Mouse (Mus musculus) olfactory bulb, adult 2 months (tissue): ENCODE measurements around the gene 1700013G24Rik.

ENCODE experiments used
- CTCF ChIP-seq: fragments of 200-500 bp; IDR thresholded peaks from 2 replicates; pipeline ENCODE4 v1.5.1; 2012; ENCODE audit warnings: low read depth, mild to moderate bottlenecking, low read length, moderate library complexity; ENCODE audit not compliant: insufficient read depth
- POLR2A ChIP-seq: fragments of 200-500 bp; IDR thresholded peaks from 2 replicates; pipeline ENCODE4 v1.6.1; 2012; ENCODE audit warnings: mild to moderate bottlenecking, low read depth, low read length, moderate library complexity; ENCODE audit not compliant: insufficient read depth

DNA sequence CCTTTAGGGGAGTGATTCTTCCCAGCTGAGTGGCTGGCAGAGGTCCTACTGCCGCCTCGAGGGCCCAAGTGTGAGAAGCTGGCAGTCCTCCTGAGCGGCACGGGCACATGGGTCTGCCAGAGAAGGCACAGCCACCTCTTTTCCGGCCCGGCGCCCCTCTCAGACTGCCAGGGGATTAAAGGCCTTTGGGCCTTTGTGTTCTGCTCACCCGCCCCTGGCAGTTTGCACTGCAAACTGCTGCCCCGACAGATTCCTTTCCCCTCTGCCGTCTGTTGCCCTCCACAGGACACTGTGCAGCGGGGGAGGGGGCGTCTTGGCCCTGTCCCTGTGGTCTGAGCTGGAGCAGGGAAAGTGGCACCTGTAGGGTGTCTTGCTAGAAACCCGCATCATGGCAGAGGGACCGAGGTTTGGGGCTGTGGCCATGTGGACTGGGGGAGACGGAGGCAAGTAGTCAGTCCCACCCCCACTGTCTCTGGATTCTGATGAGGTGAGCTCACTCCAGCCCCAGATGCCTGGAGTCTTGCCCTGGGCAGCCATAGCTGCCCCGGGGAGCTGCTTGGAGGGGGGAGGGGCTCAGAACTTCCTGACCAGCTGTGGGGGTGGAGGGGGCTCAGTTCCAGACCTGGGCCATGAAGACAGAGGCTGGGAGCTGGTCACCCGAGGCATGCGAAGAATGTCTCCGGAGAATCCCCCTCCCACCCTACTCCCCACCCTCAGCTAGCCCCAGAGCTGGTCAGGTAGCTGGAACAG lies 41.8 kb downstream of the 1700013G24Rik start:
- TF ChIP-seq CTCF: no peak
- TF ChIP-seq POLR2A: no peak
